Mouse (Mus musculus) liver (tissue): ENCODE measurements around the gene Pi4k2b.
"Not testable (repeated sequence)": the region's sequence is repeated elsewhere in the genome, so short reads cannot be mapped to it uniquely, and the experiment has no call there.

Experiments
- DNase-seq: peaks from one replicate; pipeline ENCODE4 v3.0.0-alpha.2; 2020; ENCODE audit warnings: mixed read lengths

Pi4k2b gene

GRCm38 (mm10) chr5:52741391-52742111 is at the start of gene Pi4k2b:
Gene Pi4k2b, plus strand, starts transcription at chr5:52741574.
- peak; percentile 94 for DNase-seq

GRCm38 (mm10) chr5:52697291-52697690 is 44.1 kb upstream of the Pi4k2b start:
- no peak for DNase-seq

- DNase-seq: not testable (repeated sequence)
Observed at GRCm38 (mm10) chr5:52697882-52698440, 43.4 kb upstream of the Pi4k2b start.

- no peak for DNase-seq
Observed at GRCm38 (mm10) chr5:52704562-52704961, 36.8 kb upstream of the Pi4k2b start.

GRCm38 (mm10) chr5:52712704-52713103 is 28.7 kb upstream of the Pi4k2b start:
- DNase-seq: peak; percentile 66

- DNase-seq: no peak
Observed at GRCm38 (mm10) chr5:52716742-52717448, 24.5 kb upstream of the Pi4k2b start.

- DNase-seq: no peak
Observed at GRCm38 (mm10) chr5:52721003-52721402, 20.4 kb upstream of the Pi4k2b start.

- DNase-seq: no peak
Observed at GRCm38 (mm10) chr5:52727747-52728146, 13.6 kb upstream of the Pi4k2b start.

- peak; percentile 13 for DNase-seq
Observed at GRCm38 (mm10) chr5:52732811-52733210, 8.6 kb upstream of the Pi4k2b start.

GRCm38 (mm10) chr5:52736046-52736445 is 5.3 kb upstream of the Pi4k2b start:
- no peak for DNase-seq

- peak; percentile 73 for DNase-seq
Observed at GRCm38 (mm10) chr5:52742112-52742813, 889 bp downstream of the Pi4k2b start.

- no peak for DNase-seq
Observed at GRCm38 (mm10) chr5:52743231-52743630, 1.9 kb downstream of the Pi4k2b start.

- no peak for DNase-seq
Observed at GRCm38 (mm10) chr5:52746920-52747319, 5.5 kb downstream of the Pi4k2b start.

GRCm38 (mm10) chr5:52748732-52749131 is 7.4 kb downstream of the Pi4k2b start:
- no peak for DNase-seq

GRCm38 (mm10) chr5:52753146-52753545 is 11.8 kb downstream of the Pi4k2b start:
- DNase-seq: no peak

- no peak for DNase-seq
Observed at GRCm38 (mm10) chr5:52754196-52754595, 12.8 kb downstream of the Pi4k2b start.

- no peak for DNase-seq
Observed at GRCm38 (mm10) chr5:52755337-52755736, 14.0 kb downstream of the Pi4k2b start.

- DNase-seq: no peak
Observed at GRCm38 (mm10) chr5:52755989-52756388, 14.6 kb downstream of the Pi4k2b start.

- DNase-seq: no peak
Observed at GRCm38 (mm10) chr5:52762586-52762985, 21.2 kb downstream of the Pi4k2b start.

- no peak for DNase-seq
Observed at GRCm38 (mm10) chr5:52774267-52774666, 32.9 kb downstream of the Pi4k2b start.

GRCm38 (mm10) chr5:52775237-52775636 is 33.9 kb downstream of the Pi4k2b start, which contains the start of gene Zcchc4:
Gene Zcchc4, plus strand, starts transcription at chr5:52775409.
- DNase-seq: no peak

- peak; percentile 51 for DNase-seq
Observed at GRCm38 (mm10) chr5:52776466-52777354, 35.3 kb downstream of the Pi4k2b start.
